ENCODE assay signal across 8 mouse cellular contexts in the genomic region with DNA sequence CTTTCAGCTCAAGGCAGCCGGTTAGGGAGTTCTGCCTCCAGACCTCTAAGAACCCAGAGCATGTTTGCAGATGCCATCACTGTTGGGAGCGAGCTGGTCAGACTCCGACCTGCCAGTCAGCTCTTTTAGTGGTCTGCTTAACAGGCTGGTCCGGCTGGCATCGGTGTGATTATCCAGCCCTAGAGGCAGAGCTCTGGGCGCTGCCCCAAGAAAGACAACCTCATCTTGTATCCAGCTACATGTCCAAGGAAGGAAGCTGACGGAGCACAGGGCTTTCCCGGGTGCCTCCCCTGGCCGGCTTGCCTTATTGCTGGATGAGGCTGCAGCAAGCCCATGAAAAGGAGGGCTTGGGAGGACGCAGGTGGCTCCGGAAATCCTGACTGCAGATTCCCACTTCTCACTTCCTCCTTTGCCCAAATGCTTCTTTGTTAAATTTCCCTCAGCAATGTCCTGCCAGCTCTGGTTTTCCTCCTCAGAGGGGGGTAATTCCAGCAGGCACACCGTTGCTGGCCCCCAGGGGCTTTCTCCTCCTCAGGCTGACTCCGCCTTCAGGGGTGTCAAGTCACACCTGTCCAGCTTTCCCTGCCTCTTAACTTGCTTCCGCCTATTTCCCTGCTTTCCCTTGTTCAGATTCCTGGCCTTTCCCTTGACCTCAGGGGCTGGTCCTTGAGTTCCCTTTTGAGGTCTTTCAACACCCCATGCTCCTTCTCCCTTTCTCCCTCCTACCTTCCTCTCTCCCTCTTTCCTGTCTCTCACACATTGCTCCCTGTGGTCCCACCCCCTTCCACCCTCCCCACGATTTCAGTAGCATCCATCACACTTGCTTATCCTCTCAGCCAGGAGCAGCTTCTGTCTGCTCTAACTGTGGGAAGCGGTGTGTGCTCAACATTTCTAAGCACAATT. TPM values are rescaled to one million over a fixed set of nuclear protein-coding genes. Genes with fewer than 3 reads are reported as not detected.
DNase-seq lines count a peak whose midpoint lies in the region; ATAC-seq and TF ChIP-seq lines count a peak whose summit lies in the region.

No protein-coding gene starts in this region.

- H3K36me3 ChIP-seq in liver, embryonic 13.5 days = no peaks in the 10 kb centered on the region
- no peaks in the 10 kb centered on the region for H3K36me3 ChIP-seq in liver, postnatal 0 days (replicated peaks; ENCODE audit: insufficient read depth, low read length)
- H3K36me3 ChIP-seq in forebrain, embryonic 15.5 days = no peaks in the 10 kb centered on the region

- intact Hi-C loops in heart, postnatal 25 days (cut with DNase I) = no loop called here

- peaks cover under 1% of the 10 kb centered on the region; the same call in 1 of the 2 replicates for H3K4me1 ChIP-seq in liver, embryonic 13.5 days (replicated peaks)
- H3K4me1 ChIP-seq in liver, postnatal 0 days (ENCODE audit: insufficient read depth) = peaks cover 4% of the 10 kb centered on the region; the same call in 1 of the 2 replicates
- H3K4me1 ChIP-seq in forebrain, embryonic 15.5 days = peaks cover 32% of the 10 kb centered on the region

- WGBS in liver, embryonic 13.5 days (ENCODE audit: insufficient replicate concordance) = 32% methylated on average over 16 of the region's 16 CpGs
- WGBS in liver, postnatal 0 days (ENCODE audit: insufficient replicate concordance) = 33% methylated on average over 16 of the region's 16 CpGs
- 19% methylated on average over 16 of the region's 16 CpGs for WGBS in forebrain, embryonic 15.5 days

- no peak overlapping the region for H3K9ac ChIP-seq in liver, embryonic 13.5 days
- no peak overlapping the region for H3K9ac ChIP-seq in liver, postnatal 0 days (replicated peaks)
- H3K9ac ChIP-seq in forebrain, embryonic 15.5 days (replicated peaks) = peak overlapping the region; percentile 14

- no peaks in the 10 kb centered on the region for H3K27me3 ChIP-seq in liver, embryonic 13.5 days
- H3K27me3 ChIP-seq in liver, postnatal 0 days (ENCODE audit: insufficient read depth, low read length) = no peaks in the 10 kb centered on the region
- no peaks in the 10 kb centered on the region for H3K27me3 ChIP-seq in forebrain, embryonic 15.5 days

- no peak for TF ChIP-seq CTCF in liver, postnatal 0 days (IDR thresholded peaks at IDR 0.05; ENCODE audit: low read depth)

- H3K4me2 ChIP-seq in liver, embryonic 13.5 days = 0 out of 2 replicates have a peak overlapping the region, but pooled peaks have one; percentile 2
- no peak overlapping the region for H3K4me2 ChIP-seq in liver, postnatal 0 days (ENCODE audit: low read depth, low read length)
- H3K4me2 ChIP-seq in forebrain, embryonic 15.5 days (replicated peaks) = peak overlapping the region; percentile 34

- no peak overlapping the region for H3K4me3 ChIP-seq in liver, embryonic 13.5 days (replicated peaks)
- H3K4me3 ChIP-seq in liver, postnatal 0 days (ENCODE audit: low read depth, low read length) = no peak overlapping the region
- H3K4me3 ChIP-seq in forebrain, embryonic 15.5 days = peak overlapping the region; percentile 8; the same call in 1 of the 2 replicates

- H3K27ac ChIP-seq in liver, embryonic 13.5 days = no peak overlapping the region
- H3K27ac ChIP-seq in liver, postnatal 0 days (ENCODE audit: low read depth) = no peak overlapping the region
- no peak overlapping the region for H3K27ac ChIP-seq in forebrain, embryonic 15.5 days (replicated peaks)

- no peaks in the 10 kb centered on the region for H3K9me3 ChIP-seq in liver, embryonic 13.5 days (replicated peaks)
- no peaks in the 10 kb centered on the region for H3K9me3 ChIP-seq in liver, postnatal 0 days (ENCODE audit: low read length)
- no peaks in the 10 kb centered on the region for H3K9me3 ChIP-seq in forebrain, embryonic 15.5 days

- no peak for ATAC-seq in liver, embryonic 13.5 days (ENCODE audit: low read depth)
- no peak for ATAC-seq in liver, postnatal 0 days
- ATAC-seq in forebrain, embryonic 15.5 days (replicated peaks) = peak; percentile 50
- ATAC-seq in megakaryocyte-erythroid progenitor cell, adult 5-6 weeks (replicated peaks; ENCODE audit: low FRiP score, low TSS enrichment, poor library complexity, severe bottlenecking) = 0 out of 2 replicates have a peak, but pooled peaks have one; percentile 17

- no peak for TF ChIP-seq EP300 in liver, postnatal 0 days (IDR thresholded peaks at IDR 0.05; ENCODE audit: low read depth)

- DNase-seq in liver, embryonic 13.5 days = no peak
- DNase-seq in liver, postnatal 0 days = no peak
- peak; percentile 63 for DNase-seq in heart, postnatal 25 days (ENCODE audit: low spot score)
- DNase-seq in layer of hippocampus, postnatal 10 days (ENCODE audit: low spot score in 2 of 2) = peak; percentile 56 to 65
- peak; percentile 52 for DNase-seq in urinary bladder, adult 2 months (ENCODE audit: low spot score)
- DNase-seq in T-cell, adult 2 months (ENCODE audit: low spot score) = no peak

RNA-seq across cellular contexts. Expression of a gene that starts 58.7 kb away (rescaled TPM):
- 3.1 and 3.8 TPM in 2 replicates for polyA plus RNA-seq in liver, embryonic 13.5 days (2015; fragmentation: Nextera tagmentation; extraction: Ambion mirVana)
- 2.3 and 2.8 TPM in 2 replicates for polyA plus RNA-seq in liver, postnatal 0 days (2015; fragmentation: Nextera tagmentation; extraction: Ambion mirVana)
- 14.8 and 18.6 TPM in 2 replicates for polyA plus RNA-seq in forebrain, embryonic 15.5 days (2015; fragmentation: Nextera tagmentation; extraction: Ambion mirVana)
- total RNA-seq in heart, postnatal 25 days (2021) = 10 to 100 TPM; 71.2 to 71.9 TPM
- total RNA-seq in layer of hippocampus, postnatal 10 days (2021) = 10 to 100 TPM; 20.2 to 23.7 TPM
- 23.4 and 32.1 TPM in 2 replicates for total RNA-seq in megakaryocyte-erythroid progenitor cell, adult 5-6 weeks (2014; fragmentation: Nextera tagmentation)
- total RNA-seq in megakaryocyte-erythroid progenitor cell, adult 5-6 weeks (2017) = 25.3 and 25.7 TPM in 2 replicates
- polyA plus RNA-seq in urinary bladder, adult 2 months (2012; rRNA removed) = 259 and 335 TPM in 2 replicates

Comparison
In these comparisons a context has a peak if more than half of its experiments do, and no peak if none do; other contexts are left out.
1. ATAC-seq: peak in forebrain, embryonic 15.5 days (single experiment) and megakaryocyte-erythroid progenitor cell, adult 5-6 weeks (single experiment); none in liver, embryonic 13.5 days (single experiment) and liver, postnatal 0 days (single experiment).
2. DNase-seq: peak in heart, postnatal 25 days (single experiment), layer of hippocampus, postnatal 10 days (2 of 2) and urinary bladder, adult 2 months (single experiment); none in liver, embryonic 13.5 days (single experiment), liver, postnatal 0 days (single experiment) and T-cell, adult 2 months (single experiment).
3. RNA of a gene that starts 58.7 kb away (polyA plus RNA-seq): 259 to 335 TPM in urinary bladder, adult 2 months; 14.8 to 18.6 TPM in forebrain, embryonic 15.5 days, 3.1 to 3.8 TPM in liver, embryonic 13.5 days and 2.3 to 2.8 TPM in liver, postnatal 0 days; every median in the first group is over 10 times any median in the second.